In genomic region chr11:110484426-110484825, GRCm38 (mm10) we compare ENCODE assay signal across 15 mouse cellular contexts.
"Had no signal": no experiment of that assay in that cellular context is flagged by ENCODE, and none has a peak within 500 bp of the region (broad histone marks: within the 10 kb centered on the region; RNA-seq: fewer than 3 reads in every experiment).

No protein-coding gene starts in this region.

- H3K36me3 ChIP-seq: neural tube, embryonic 15.5 days; stomach, embryonic 15.5 days had no signal

- H3K27ac ChIP-seq: neural tube, embryonic 15.5 days; stomach, embryonic 15.5 days; stomach, postnatal 0 days had no signal

- H3K9me3 ChIP-seq: neural tube, embryonic 15.5 days; stomach, embryonic 15.5 days had no signal

- H3K4me2 ChIP-seq: neural tube, embryonic 15.5 days; stomach, embryonic 15.5 days had no signal

- DNase-seq: retina, postnatal 1 day; right cerebral cortex, adult 18-20 months; right cerebral cortex, postnatal 14 days; right cerebral cortex, postnatal 25 days; right cerebral cortex, postnatal 4 days; spleen, adult 18-20 months; thymus, adult 18-20 months; thymus, adult 2 months; thymus, postnatal 14 days; thymus, postnatal 25 days; thymus, postnatal 36 days; thymus, postnatal 4 days had no signal

- H3K9ac ChIP-seq: neural tube, embryonic 15.5 days; stomach, embryonic 15.5 days had no signal

- H3K4me3 ChIP-seq: neural tube, embryonic 15.5 days; stomach, embryonic 15.5 days had no signal

- H3K27me3 ChIP-seq: stomach, embryonic 15.5 days had no signal
